Mouse (Mus musculus): ENCODE measurements around the gene Arhgef18. TPM values are rescaled to one million over a fixed set of nuclear protein-coding genes. Genes with fewer than 3 reads are reported as not detected.

Arhgef18 gene
- 6.6 and 7.0 TPM in 2 replicates for polyA plus RNA-seq (2015; fragmentation: Nextera tagmentation; extraction: Ambion mirVana)

GRCm38 (mm10) chr8:3392771-3393710, at the start of gene Arhgef18:
Gene Arhgef18, plus strand, starts transcription at chr8:3393006.
- ATAC-seq = peak; percentile 99
- Histone ChIP-seq H3K27ac (peak within 1 kb of the TSS; percentile 9; the same call in 1 of the 2 replicates), H3K9ac (peak within 1 kb of the TSS; percentile 80), H3K4me1 (replicated peaks) (peaks cover 18% of the 10 kb centered on the region), H3K4me3 (replicated peaks) (peak within 1 kb of the TSS; percentile 80), H3K4me2 (replicated peaks) (peak within 1 kb of the TSS; percentile 67), H3K9me3 (no peaks in the 10 kb centered on the region), H3K36me3 (no peaks in the 10 kb centered on the region), H3K27me3 (replicated peaks) (no peaks in the 10 kb centered on the region)
- WGBS = under 1% methylated on average over 48 of the region's 48 CpGs

GRCm38 (mm10) chr8:3345337-3345736, 47.5 kb upstream of the Arhgef18 start:
- Histone ChIP-seq H3K9ac (no peak overlapping the region), H3K27me3 (replicated peaks) (no peaks in the 10 kb centered on the region), H3K9me3 (no peaks in the 10 kb centered on the region), H3K4me2 (replicated peaks) (no peak overlapping the region), H3K4me1 (replicated peaks) (peaks cover 6% of the 10 kb centered on the region; the same call in 1 of the 2 replicates), H3K36me3 (no peaks in the 10 kb centered on the region), H3K4me3 (replicated peaks) (no peak overlapping the region), H3K27ac (no peak overlapping the region)
- ATAC-seq = no peak
- 96% methylated on average over 6 of the region's 6 CpGs for WGBS

- no peak overlapping the region for H3K4me3 ChIP-seq (replicated peaks)
- H3K9ac ChIP-seq = no peak overlapping the region
- H3K36me3 ChIP-seq = no peaks in the 10 kb centered on the region
- no peaks in the 10 kb centered on the region for H3K9me3 ChIP-seq
- no peak for ATAC-seq
- H3K4me1 ChIP-seq (replicated peaks) = peaks cover 6% of the 10 kb centered on the region; the same call in 1 of the 2 replicates
- no peak overlapping the region for H3K27ac ChIP-seq
- no peaks in the 10 kb centered on the region for H3K27me3 ChIP-seq (replicated peaks)
- H3K4me2 ChIP-seq (replicated peaks) = no peak overlapping the region
- 80% methylated on average over 5 of the region's 5 CpGs for WGBS
Observed at GRCm38 (mm10) chr8:3346691-3347413, 46.0 kb upstream of the Arhgef18 start.

- WGBS = 22% methylated on average over 13 of the region's 13 CpGs
- no peak overlapping the region for H3K9ac ChIP-seq
- ATAC-seq = peak; percentile 52
Observed at GRCm38 (mm10) chr8:3348142-3348823, 44.5 kb upstream of the Arhgef18 start.

GRCm38 (mm10) chr8:3350747-3351146, 42.1 kb upstream of the Arhgef18 start:
- Histone ChIP-seq H3K4me2 (replicated peaks) (no peak overlapping the region), H3K9me3 (no peaks in the 10 kb centered on the region), H3K4me1 (replicated peaks) (peaks cover 17% of the 10 kb centered on the region), H3K9ac (no peak overlapping the region), H3K27ac (no peak overlapping the region), H3K4me3 (replicated peaks) (no peak overlapping the region), H3K36me3 (no peaks in the 10 kb centered on the region), H3K27me3 (replicated peaks) (no peaks in the 10 kb centered on the region)
- ATAC-seq = no peak
- WGBS = 38% methylated on average over 6 of the region's 6 CpGs

More at GRCm38 (mm10) chr8:3348142-3348823, 44.5 kb upstream of the Arhgef18 start:
- no peak overlapping the region for H3K4me3 ChIP-seq (replicated peaks)
- H3K9me3 ChIP-seq = no peaks in the 10 kb centered on the region
- no peak overlapping the region for H3K4me2 ChIP-seq (replicated peaks)
- peaks cover 14% of the 10 kb centered on the region for H3K4me1 ChIP-seq (replicated peaks)
- H3K27me3 ChIP-seq (replicated peaks) = no peaks in the 10 kb centered on the region
- no peak overlapping the region for H3K27ac ChIP-seq
- no peaks in the 10 kb centered on the region for H3K36me3 ChIP-seq

GRCm38 (mm10) chr8:3352715-3353114, 40.1 kb upstream of the Arhgef18 start:
- Histone ChIP-seq H3K9ac (no peak overlapping the region), H3K27ac (no peak overlapping the region), H3K4me3 (replicated peaks) (no peak overlapping the region), H3K4me2 (replicated peaks) (0 out of 2 replicates have a peak overlapping the region, but pooled peaks have one; percentile 19), H3K9me3 (no peaks in the 10 kb centered on the region), H3K27me3 (replicated peaks) (no peaks in the 10 kb centered on the region), H3K36me3 (no peaks in the 10 kb centered on the region), H3K4me1 (replicated peaks) (peaks cover 17% of the 10 kb centered on the region)
- whole genome bisulfite sequencing = 53% methylated on average over 6 of the region's 6 CpGs
- ATAC-seq = peak; percentile 70

- ATAC-seq = peak; percentile 41
- Histone ChIP-seq H3K4me2 (replicated peaks) (0 out of 2 replicates have a peak within 1 kb of the TSS, but pooled peaks have one; percentile 19), H3K4me1 (replicated peaks) (peaks cover 14% of the 10 kb centered on the region), H3K27ac (no peak within 1 kb of the TSS), H3K9me3 (no peaks in the 10 kb centered on the region), H3K27me3 (replicated peaks) (no peaks in the 10 kb centered on the region), H3K9ac (no peak within 1 kb of the TSS), H3K4me3 (replicated peaks) (no peak within 1 kb of the TSS), H3K36me3 (no peaks in the 10 kb centered on the region)
- WGBS = 59% methylated on average over 13 of the region's 13 CpGs
Observed at GRCm38 (mm10) chr8:3353189-3353810, 39.5 kb upstream of the Arhgef18 start, which contains the start of gene A430078G23Rik. Gene A430078G23Rik, plus strand, starts transcription at chr8:3353415.

- H3K9me3 ChIP-seq = no peaks in the 10 kb centered on the region
- no peak overlapping the region for H3K4me2 ChIP-seq (replicated peaks)
- H3K27ac ChIP-seq = no peak overlapping the region
- no peak for ATAC-seq
- H3K9ac ChIP-seq = no peak overlapping the region
- H3K27me3 ChIP-seq (replicated peaks) = no peaks in the 10 kb centered on the region
- H3K4me1 ChIP-seq (replicated peaks) = peaks cover 12% of the 10 kb centered on the region
- H3K4me3 ChIP-seq (replicated peaks) = no peak overlapping the region
- WGBS = 72% methylated on average over 6 of the region's 6 CpGs
- H3K36me3 ChIP-seq = no peaks in the 10 kb centered on the region
Observed at GRCm38 (mm10) chr8:3353811-3354442, 38.9 kb upstream of the Arhgef18 start.

- Histone ChIP-seq H3K27ac (no peak overlapping the region), H3K36me3 (no peaks in the 10 kb centered on the region), H3K4me3 (replicated peaks) (no peak overlapping the region), H3K9ac (no peak overlapping the region), H3K9me3 (no peaks in the 10 kb centered on the region), H3K4me1 (replicated peaks) (peaks cover 12% of the 10 kb centered on the region), H3K27me3 (replicated peaks) (no peaks in the 10 kb centered on the region), H3K4me2 (replicated peaks) (no peak overlapping the region)
- no peak for ATAC-seq
- 66% methylated on average over 5 of the region's 5 CpGs for WGBS
Observed at GRCm38 (mm10) chr8:3354443-3354812, 38.4 kb upstream of the Arhgef18 start.

- H3K4me3 ChIP-seq (replicated peaks) = no peak overlapping the region
- no peak for ATAC-seq
- H3K4me1 ChIP-seq (replicated peaks) = peaks cover 12% of the 10 kb centered on the region
- H3K9me3 ChIP-seq = no peaks in the 10 kb centered on the region
- WGBS = 86% methylated on average over 6 of the region's 6 CpGs
- H3K36me3 ChIP-seq = no peaks in the 10 kb centered on the region
- H3K27me3 ChIP-seq (replicated peaks) = no peaks in the 10 kb centered on the region
- no peak overlapping the region for H3K4me2 ChIP-seq (replicated peaks)
- no peak overlapping the region for H3K9ac ChIP-seq
- H3K27ac ChIP-seq = no peak overlapping the region
Observed at GRCm38 (mm10) chr8:3355586-3355985, 37.2 kb upstream of the Arhgef18 start.

- 3% methylated on average over 4 of the region's 4 CpGs for WGBS
- Histone ChIP-seq H3K9me3 (no peaks in the 10 kb centered on the region), H3K4me3 (replicated peaks) (no peak overlapping the region), H3K4me2 (replicated peaks) (no peak overlapping the region), H3K4me1 (replicated peaks) (peaks cover 6% of the 10 kb centered on the region), H3K9ac (no peak overlapping the region), H3K27ac (no peak overlapping the region), H3K36me3 (no peaks in the 10 kb centered on the region), H3K27me3 (replicated peaks) (no peaks in the 10 kb centered on the region)
- ATAC-seq = no peak
Observed at GRCm38 (mm10) chr8:3358060-3358459, 34.7 kb upstream of the Arhgef18 start.

Measured in intestine, embryonic 15.5 days (tissue).